Mouse (Mus musculus): ENCODE measurements around the gene Cdk12. TPM values are rescaled to one million over a fixed set of nuclear protein-coding genes. Genes with fewer than 3 reads are reported as not detected.

The Cdk12 gene
- total RNA-seq, 1 experiment, result 68.8 TPM

DNA sequence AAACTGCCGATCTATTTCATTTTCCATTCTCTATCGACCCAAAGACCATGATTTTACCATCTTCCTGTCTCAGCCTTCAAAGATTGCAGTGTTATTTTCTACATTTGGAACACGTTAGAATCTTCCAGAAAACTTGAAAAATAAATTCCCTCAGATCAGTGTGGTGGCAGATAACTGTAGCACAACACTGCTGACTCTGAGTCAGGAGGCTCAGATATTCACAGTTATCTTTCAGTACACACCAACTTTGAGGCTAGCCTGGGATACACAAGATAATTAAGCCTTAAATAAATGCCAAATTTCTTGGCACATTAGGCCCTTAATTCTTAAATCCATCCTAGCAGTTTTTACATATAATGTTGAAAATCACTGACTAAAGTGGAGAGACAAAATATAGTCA, 41.6 kb downstream of the Cdk12 start:
- no peak for DNase-seq (ENCODE audit: low read depth, low spot score)
- Histone ChIP-seq H3K4me3 (ENCODE audit: insufficient read depth in 1 of 2, low read depth in 1 of 2, low read length in 2 of 2, poor library complexity in 1 of 2, severe bottlenecking in 1 of 2) (no peak overlapping the region), H3K27ac (ENCODE audit: insufficient read depth, low read depth, low read length, poor library complexity, severe bottlenecking) (no peak overlapping the region), H3K9ac (ENCODE audit: insufficient read depth, low read depth, low read length, poor library complexity, severe bottlenecking) (no peak overlapping the region), H3K9me3 (ENCODE audit: control insufficient read depth, insufficient read depth, low read depth, low read length) (no peaks in the 10 kb centered on the region), H3K4me1 (ENCODE audit: control insufficient read depth in 2 of 2, insufficient read depth in 2 of 2, low read length in 2 of 2, poor library complexity in 1 of 2) (no peaks in the 10 kb centered on the region), H3K36me3 (ENCODE audit: control insufficient read depth, insufficient read depth, low read length, poor library complexity, severe bottlenecking) (peaks cover 20% of the 10 kb centered on the region)
- in situ Hi-C loops (cut with MboI; ENCODE audit: low sequenced_read_pairs in 2 of 2, unreplicated experiment in 2 of 2), result loop anchor here (25.0 kb wide), 2 partner anchors 768 to 1082 kb away; partner anchors contain the start of genes Tbkbp1 (in 1 of the 2) and Top2a (in 1 of the 2)
- TF ChIP-seq ZC3H11A (IDR thresholded peaks at IDR 0.05; ENCODE audit: borderline replicate concordance, low read depth, low read length) (no peak), MAFK (IDR thresholded peaks at IDR 0.05; ENCODE audit: insufficient read depth, low read depth, low read length) (no peak), HCFC1 (IDR thresholded peaks at IDR 0.05; ENCODE audit: borderline replicate concordance, insufficient read depth, low read length) (no peak), CHD2 (IDR thresholded peaks at IDR 0.05; ENCODE audit: low read depth, low read length) (no peak), ZNF384 (IDR thresholded peaks at IDR 0.05; ENCODE audit: low read depth, low read length) (no peak)

DNA sequence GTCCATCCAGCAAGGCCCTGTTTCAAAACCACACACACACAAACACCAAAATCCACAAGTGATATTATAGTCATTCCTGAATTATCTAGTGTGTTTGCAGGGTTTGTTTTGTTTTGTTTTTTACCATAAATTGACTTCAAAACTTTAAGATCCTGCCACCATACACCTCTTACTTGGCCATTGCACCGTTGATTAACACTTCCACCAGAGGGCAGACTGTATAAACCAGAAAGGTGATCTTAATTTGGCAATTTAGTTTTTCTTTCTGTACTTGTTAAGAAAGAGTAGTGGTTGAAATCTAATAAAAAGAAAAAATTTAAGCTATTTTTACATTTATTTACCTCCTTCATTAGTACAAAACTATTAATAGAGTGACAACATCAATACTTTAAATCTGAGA, 44.5 kb downstream of the Cdk12 start:
- no peak overlapping the region for H3K4me3 ChIP-seq (ENCODE audit: insufficient read depth in 1 of 2, low read depth in 1 of 2, low read length in 2 of 2, poor library complexity in 1 of 2, severe bottlenecking in 1 of 2)
- no peak for TF ChIP-seq CHD2 (IDR thresholded peaks at IDR 0.05; ENCODE audit: low read depth, low read length)
- TF ChIP-seq ZNF384 (IDR thresholded peaks at IDR 0.05; ENCODE audit: low read depth, low read length), result no peak
- H3K9ac ChIP-seq (ENCODE audit: insufficient read depth, low read depth, low read length, poor library complexity, severe bottlenecking), result no peak overlapping the region
- in situ Hi-C loops (cut with MboI; ENCODE audit: low sequenced_read_pairs in 2 of 2, unreplicated experiment in 2 of 2), result loop anchor here (25.0 kb wide), 2 partner anchors 765 to 1085 kb away; partner anchors contain the start of genes Tbkbp1 (in 1 of the 2) and Top2a (in 1 of the 2)
- peaks cover 20% of the 10 kb centered on the region for H3K36me3 ChIP-seq (ENCODE audit: control insufficient read depth, insufficient read depth, low read length, poor library complexity, severe bottlenecking)
- no peak for DNase-seq (ENCODE audit: low read depth, low spot score)
- H3K4me1 ChIP-seq (ENCODE audit: control insufficient read depth in 2 of 2, insufficient read depth in 2 of 2, low read length in 2 of 2, poor library complexity in 1 of 2), result no peaks in the 10 kb centered on the region
- no peak overlapping the region for H3K27ac ChIP-seq (ENCODE audit: insufficient read depth, low read depth, low read length, poor library complexity, severe bottlenecking)
- H3K9me3 ChIP-seq (ENCODE audit: control insufficient read depth, insufficient read depth, low read depth, low read length), result no peaks in the 10 kb centered on the region

DNA sequence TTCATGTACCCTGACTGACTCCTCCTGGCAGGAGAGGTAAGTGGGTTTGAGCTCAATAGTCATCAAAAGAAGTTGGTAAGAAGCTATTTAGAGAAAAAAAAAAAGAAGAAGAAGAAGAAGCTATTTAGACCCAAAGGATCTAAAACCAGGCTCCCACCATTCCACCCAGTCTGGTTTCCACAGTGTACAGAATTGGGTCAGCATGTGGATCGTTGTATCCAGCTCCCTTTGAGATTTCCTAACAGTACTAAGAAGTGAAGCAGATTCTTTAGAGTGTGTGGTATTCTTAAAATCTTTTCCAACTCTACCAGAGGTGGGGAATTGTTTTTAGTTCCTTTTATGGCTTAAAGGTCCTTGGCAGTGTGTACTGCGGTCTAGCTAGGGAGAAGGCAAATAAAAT, 50.9 kb downstream of the Cdk12 start:
- H3K36me3 ChIP-seq (ENCODE audit: control insufficient read depth, insufficient read depth, low read length, poor library complexity, severe bottlenecking), result peaks cover 5% of the 10 kb centered on the region
- in situ Hi-C loops (cut with MboI; ENCODE audit: low sequenced_read_pairs in 2 of 2, unreplicated experiment in 2 of 2), result no loop called here
- DNase-seq (ENCODE audit: low read depth, low spot score), result no peak
- no peaks in the 10 kb centered on the region for H3K4me1 ChIP-seq (ENCODE audit: control insufficient read depth in 2 of 2, insufficient read depth in 2 of 2, low read length in 2 of 2, poor library complexity in 1 of 2)
- no peak for TF ChIP-seq CHD2 (IDR thresholded peaks at IDR 0.05; ENCODE audit: low read depth, low read length)
- no peak for TF ChIP-seq MAFK (IDR thresholded peaks at IDR 0.05; ENCODE audit: insufficient read depth, low read depth, low read length)
- no peak for TF ChIP-seq HCFC1 (IDR thresholded peaks at IDR 0.05; ENCODE audit: borderline replicate concordance, insufficient read depth, low read length)
- no peak for TF ChIP-seq ZC3H11A (IDR thresholded peaks at IDR 0.05; ENCODE audit: borderline replicate concordance, low read depth, low read length)
- TF ChIP-seq ZNF384 (IDR thresholded peaks at IDR 0.05; ENCODE audit: low read depth, low read length), result no peak
- H3K27ac ChIP-seq (ENCODE audit: insufficient read depth, low read depth, low read length, poor library complexity, severe bottlenecking), result no peak overlapping the region
- no peak overlapping the region for H3K9ac ChIP-seq (ENCODE audit: insufficient read depth, low read depth, low read length, poor library complexity, severe bottlenecking)
- H3K9me3 ChIP-seq (ENCODE audit: control insufficient read depth, insufficient read depth, low read depth, low read length), result no peaks in the 10 kb centered on the region
- no peak overlapping the region for H3K4me3 ChIP-seq (ENCODE audit: insufficient read depth in 1 of 2, low read depth in 1 of 2, low read length in 2 of 2, poor library complexity in 1 of 2, severe bottlenecking in 1 of 2)

DNA sequence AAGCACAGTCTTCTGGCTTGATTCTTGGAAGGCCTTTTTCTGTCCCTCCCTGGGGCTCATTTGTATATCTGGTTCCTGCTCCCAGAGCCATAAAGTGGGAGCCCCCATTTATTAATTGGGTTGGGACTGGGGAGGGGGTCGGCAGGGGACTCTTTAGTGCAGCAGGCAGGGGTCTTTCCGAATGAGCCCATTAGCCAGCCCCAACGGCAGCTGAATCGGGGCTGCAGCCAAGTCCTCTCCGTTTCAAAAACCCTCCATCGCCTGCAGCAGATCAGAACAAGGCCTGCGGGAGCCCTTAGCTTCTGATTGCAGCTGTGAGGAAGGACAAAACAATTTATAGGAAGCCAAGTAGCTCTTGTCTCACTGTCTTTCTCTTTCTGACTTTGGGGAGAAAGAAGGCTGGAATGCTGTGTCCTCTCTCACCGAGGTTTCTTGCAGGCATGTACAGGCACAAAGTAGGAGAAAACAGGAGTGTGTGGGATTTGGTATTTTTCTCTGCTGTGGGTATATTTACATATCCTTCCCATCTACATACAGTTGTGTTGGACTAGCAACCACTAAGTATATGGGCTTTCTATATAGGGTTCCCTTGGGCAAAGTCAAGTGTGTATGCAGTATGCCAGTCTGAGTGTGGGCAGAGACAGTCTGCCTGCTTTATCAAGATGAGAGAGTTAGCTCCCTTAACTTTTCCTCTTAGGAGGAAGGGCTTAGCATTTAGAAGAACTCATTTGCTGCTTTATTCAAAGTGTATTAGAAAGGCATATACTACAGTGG, 58.0 kb downstream of the Cdk12 start:
- peaks cover 5% of the 10 kb centered on the region; the same call in 1 of the 2 replicates for H3K36me3 ChIP-seq (ENCODE audit: control insufficient read depth, insufficient read depth, low read length, poor library complexity, severe bottlenecking)
- DNase-seq (ENCODE audit: low read depth, low spot score), result no peak
- H3K4me3 ChIP-seq (ENCODE audit: insufficient read depth in 1 of 2, low read depth in 1 of 2, low read length in 2 of 2, poor library complexity in 1 of 2, severe bottlenecking in 1 of 2), result no peak overlapping the region
- no peaks in the 10 kb centered on the region for H3K9me3 ChIP-seq (ENCODE audit: control insufficient read depth, insufficient read depth, low read depth, low read length)
- in situ Hi-C loops (cut with MboI; ENCODE audit: low sequenced_read_pairs in 2 of 2, unreplicated experiment in 2 of 2), result no loop called here
- no peak for TF ChIP-seq ZC3H11A (IDR thresholded peaks at IDR 0.05; ENCODE audit: borderline replicate concordance, low read depth, low read length)
- no peak for TF ChIP-seq HCFC1 (IDR thresholded peaks at IDR 0.05; ENCODE audit: borderline replicate concordance, insufficient read depth, low read length)
- TF ChIP-seq CHD2 (IDR thresholded peaks at IDR 0.05; ENCODE audit: low read depth, low read length), result no peak
- TF ChIP-seq MAFK (IDR thresholded peaks at IDR 0.05; ENCODE audit: insufficient read depth, low read depth, low read length), result no peak
- TF ChIP-seq ZNF384 (IDR thresholded peaks at IDR 0.05; ENCODE audit: low read depth, low read length), result no peak
- H3K27ac ChIP-seq (ENCODE audit: insufficient read depth, low read depth, low read length, poor library complexity, severe bottlenecking), result no peak overlapping the region
- no peak overlapping the region for H3K9ac ChIP-seq (ENCODE audit: insufficient read depth, low read depth, low read length, poor library complexity, severe bottlenecking)
- no peaks in the 10 kb centered on the region for H3K4me1 ChIP-seq (ENCODE audit: control insufficient read depth in 2 of 2, insufficient read depth in 2 of 2, low read length in 2 of 2, poor library complexity in 1 of 2)

Measured in ES-E14 (cell line).